Mouse (Mus musculus): ENCODE data around the gene BC034090. TPM values are rescaled to one million over a fixed set of nuclear protein-coding genes. Genes with fewer than 3 reads are reported as not detected.

The BC034090 gene
- polyA plus RNA-seq, 1 experiment: 4.9 TPM

GRCm38 (mm10) chr1:155211017-155211416 lies 33.2 kb downstream of the BC034090 start:
- Histone ChIP-seq H3ac (ENCODE audit: control insufficient read depth, insufficient read length, low read depth) (no peak overlapping the region), H3K4me3 (ENCODE audit: insufficient read depth, poor library complexity, severe bottlenecking) (no peak overlapping the region), H3K79me3 (ENCODE audit: low read depth) (no peaks in the 10 kb centered on the region), H3K27me3 (ENCODE audit: control insufficient read depth, insufficient read depth, insufficient read length) (no peaks in the 10 kb centered on the region), H3K79me2 (ENCODE audit: control insufficient read depth, insufficient read depth) (no peaks in the 10 kb centered on the region), H3K36me3 (ENCODE audit: control insufficient read depth, insufficient read depth) (no peaks in the 10 kb centered on the region)
- no peak for TF ChIP-seq MYOD1 (IDR thresholded peaks at IDR 0.05; ENCODE audit: control insufficient read depth, insufficient read length, low read depth)

- H3K36me3 ChIP-seq (ENCODE audit: control insufficient read depth, insufficient read depth): no peaks in the 10 kb centered on the region
- no peaks in the 10 kb centered on the region for H3K27me3 ChIP-seq (ENCODE audit: control insufficient read depth, insufficient read depth, insufficient read length)
- TF ChIP-seq MAX (IDR thresholded peaks at IDR 0.05) (no peak), MYOD1 (IDR thresholded peaks at IDR 0.05; ENCODE audit: control insufficient read depth, insufficient read length, low read depth) (no peak), MYOG (IDR thresholded peaks at IDR 0.05; ENCODE audit: control insufficient read depth, extremely low read depth, insufficient read length) (no peak), FOSL1 (IDR thresholded peaks at IDR 0.05; ENCODE audit: insufficient read depth, low read length, poor library complexity, severe bottlenecking) (no peak), USF1 (IDR thresholded peaks at IDR 0.05; ENCODE audit: low read depth) (no peak), CEBPB (IDR thresholded peaks at IDR 0.05; ENCODE audit: low read depth) (no peak), CTCF (IDR thresholded peaks at IDR 0.05; ENCODE audit: control insufficient read depth, insufficient read depth, insufficient read length) (no peak)
- no peak overlapping the region for H3K4me3 ChIP-seq (ENCODE audit: insufficient read depth, poor library complexity, severe bottlenecking)
- H3ac ChIP-seq (ENCODE audit: control insufficient read depth, insufficient read length, low read depth): no peak overlapping the region
- no peaks in the 10 kb centered on the region for H3K79me2 ChIP-seq (ENCODE audit: control insufficient read depth, insufficient read depth)
- H3K79me3 ChIP-seq (ENCODE audit: low read depth): no peaks in the 10 kb centered on the region
Measured at GRCm38 (mm10) chr1:155210011-155210763, 34.1 kb downstream of the BC034090 start.

DNA sequence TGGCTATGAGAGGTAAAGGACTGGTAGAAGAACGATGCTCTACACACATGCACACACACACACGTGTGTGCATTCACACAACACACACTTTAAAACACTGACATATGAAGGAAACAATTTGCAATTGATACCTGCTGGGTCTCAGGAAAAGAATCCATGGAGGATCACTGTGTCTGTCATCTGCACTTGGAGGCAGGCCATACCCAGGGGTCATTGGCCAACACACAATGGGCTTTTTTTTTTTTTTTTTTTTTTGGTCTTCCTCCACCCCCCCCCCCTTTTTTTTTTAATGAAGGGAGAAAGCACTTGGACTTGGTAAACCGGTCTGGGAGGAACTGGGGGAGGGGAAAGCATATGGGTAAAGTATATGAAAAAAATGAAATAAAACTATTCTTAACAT lies 36.4 kb downstream of the BC034090 start:
- H3ac ChIP-seq (ENCODE audit: control insufficient read depth, insufficient read length, low read depth): no peak overlapping the region
- no peak for TF ChIP-seq USF1 (IDR thresholded peaks at IDR 0.05; ENCODE audit: low read depth)
- no peak for TF ChIP-seq CTCF (IDR thresholded peaks at IDR 0.05; ENCODE audit: control insufficient read depth, insufficient read depth, insufficient read length)
- no peak for TF ChIP-seq CEBPB (IDR thresholded peaks at IDR 0.05; ENCODE audit: low read depth)
- TF ChIP-seq MYOG (IDR thresholded peaks at IDR 0.05; ENCODE audit: control insufficient read depth, extremely low read depth, insufficient read length): no peak
- TF ChIP-seq FOSL1 (IDR thresholded peaks at IDR 0.05; ENCODE audit: insufficient read depth, low read length, poor library complexity, severe bottlenecking): no peak
- no peak for TF ChIP-seq MYOD1 (IDR thresholded peaks at IDR 0.05; ENCODE audit: control insufficient read depth, insufficient read length, low read depth)
- TF ChIP-seq MAX (IDR thresholded peaks at IDR 0.05): no peak
- no peaks in the 10 kb centered on the region for H3K36me3 ChIP-seq (ENCODE audit: control insufficient read depth, insufficient read depth)
- H3K79me3 ChIP-seq (ENCODE audit: low read depth): no peaks in the 10 kb centered on the region
- H3K4me3 ChIP-seq (ENCODE audit: insufficient read depth, poor library complexity, severe bottlenecking): no peak overlapping the region
- H3K79me2 ChIP-seq (ENCODE audit: control insufficient read depth, insufficient read depth): no peaks in the 10 kb centered on the region
- H3K27me3 ChIP-seq (ENCODE audit: control insufficient read depth, insufficient read depth, insufficient read length): no peaks in the 10 kb centered on the region

DNA sequence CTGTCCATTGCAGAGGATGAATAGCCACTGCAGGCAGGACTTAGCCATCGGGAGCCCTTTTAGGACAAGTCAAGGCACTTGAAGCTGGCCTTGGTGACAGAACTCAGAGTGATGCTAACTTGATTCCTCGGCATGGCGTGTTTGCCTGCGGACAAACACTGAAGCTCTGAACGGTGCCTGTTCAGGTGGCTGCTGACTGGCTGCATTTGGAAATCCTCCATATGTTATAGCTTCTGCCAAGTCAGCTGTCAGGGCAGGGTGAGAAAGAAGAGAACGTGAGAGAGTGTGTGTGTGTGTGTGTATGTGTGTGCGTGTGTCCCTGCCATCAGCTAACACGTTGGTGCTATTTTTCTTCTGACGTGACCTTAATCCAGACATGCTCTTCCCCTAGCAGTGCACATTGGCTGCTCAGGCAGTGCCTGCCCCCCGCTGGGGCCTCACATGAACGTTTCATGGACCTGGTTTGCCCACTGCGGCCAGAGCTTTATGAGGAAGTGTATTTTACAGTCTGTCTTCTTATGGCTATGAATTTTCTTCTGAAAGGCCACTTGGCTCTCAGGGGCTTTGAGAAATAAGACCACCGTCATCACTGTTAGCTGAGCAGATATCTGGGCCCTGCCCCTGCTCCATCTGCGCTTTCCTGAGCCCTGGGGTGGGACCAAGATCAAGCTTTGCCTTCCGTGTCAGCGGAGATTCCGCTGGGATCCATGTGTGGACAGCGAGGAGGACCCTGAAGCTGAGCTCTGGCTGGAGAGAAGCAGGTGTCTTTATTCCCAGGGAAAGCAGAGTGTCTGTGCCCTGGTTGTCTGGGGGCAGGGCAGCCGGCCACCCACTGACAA lies 38.2 kb downstream of the BC034090 start:
- no peak for TF ChIP-seq MAX (IDR thresholded peaks at IDR 0.05)
- TF ChIP-seq FOSL1 (IDR thresholded peaks at IDR 0.05; ENCODE audit: insufficient read depth, low read length, poor library complexity, severe bottlenecking): no peak
- TF ChIP-seq USF1 (IDR thresholded peaks at IDR 0.05; ENCODE audit: low read depth): no peak
- no peak for TF ChIP-seq CTCF (IDR thresholded peaks at IDR 0.05; ENCODE audit: control insufficient read depth, insufficient read depth, insufficient read length)
- TF ChIP-seq MYOD1 (IDR thresholded peaks at IDR 0.05; ENCODE audit: control insufficient read depth, insufficient read length, low read depth): no peak
- no peak for TF ChIP-seq MYOG (IDR thresholded peaks at IDR 0.05; ENCODE audit: control insufficient read depth, extremely low read depth, insufficient read length)
- no peak for TF ChIP-seq CEBPB (IDR thresholded peaks at IDR 0.05; ENCODE audit: low read depth)
- H3K79me2 ChIP-seq (ENCODE audit: control insufficient read depth, insufficient read depth): no peaks in the 10 kb centered on the region
- H3K36me3 ChIP-seq (ENCODE audit: control insufficient read depth, insufficient read depth): no peaks in the 10 kb centered on the region
- no peaks in the 10 kb centered on the region for H3K27me3 ChIP-seq (ENCODE audit: control insufficient read depth, insufficient read depth, insufficient read length)
- H3K4me3 ChIP-seq (ENCODE audit: insufficient read depth, poor library complexity, severe bottlenecking): no peak overlapping the region
- no peak overlapping the region for H3ac ChIP-seq (ENCODE audit: control insufficient read depth, insufficient read length, low read depth)
- H3K79me3 ChIP-seq (ENCODE audit: low read depth): no peaks in the 10 kb centered on the region

- TF ChIP-seq CEBPB (IDR thresholded peaks at IDR 0.05; ENCODE audit: low read depth) (no peak), MAX (IDR thresholded peaks at IDR 0.05) (no peak)
- H3K79me2 ChIP-seq (ENCODE audit: control insufficient read depth, insufficient read depth): no peaks in the 10 kb centered on the region
- H3ac ChIP-seq (ENCODE audit: control insufficient read depth, insufficient read length, low read depth): no peak overlapping the region
- no peaks in the 10 kb centered on the region for H3K36me3 ChIP-seq (ENCODE audit: control insufficient read depth, insufficient read depth)
- H3K4me3 ChIP-seq (ENCODE audit: insufficient read depth, poor library complexity, severe bottlenecking): no peak overlapping the region
- H3K27me3 ChIP-seq (ENCODE audit: control insufficient read depth, insufficient read depth, insufficient read length): no peaks in the 10 kb centered on the region
- no peaks in the 10 kb centered on the region for H3K79me3 ChIP-seq (ENCODE audit: low read depth)
Measured at GRCm38 (mm10) chr1:155205311-155205710, 38.9 kb downstream of the BC034090 start.

Measured in C2C12 (cell line).